Mouse (Mus musculus): ENCODE data around the gene Map3k11.

Map3k11 gene

DNA sequence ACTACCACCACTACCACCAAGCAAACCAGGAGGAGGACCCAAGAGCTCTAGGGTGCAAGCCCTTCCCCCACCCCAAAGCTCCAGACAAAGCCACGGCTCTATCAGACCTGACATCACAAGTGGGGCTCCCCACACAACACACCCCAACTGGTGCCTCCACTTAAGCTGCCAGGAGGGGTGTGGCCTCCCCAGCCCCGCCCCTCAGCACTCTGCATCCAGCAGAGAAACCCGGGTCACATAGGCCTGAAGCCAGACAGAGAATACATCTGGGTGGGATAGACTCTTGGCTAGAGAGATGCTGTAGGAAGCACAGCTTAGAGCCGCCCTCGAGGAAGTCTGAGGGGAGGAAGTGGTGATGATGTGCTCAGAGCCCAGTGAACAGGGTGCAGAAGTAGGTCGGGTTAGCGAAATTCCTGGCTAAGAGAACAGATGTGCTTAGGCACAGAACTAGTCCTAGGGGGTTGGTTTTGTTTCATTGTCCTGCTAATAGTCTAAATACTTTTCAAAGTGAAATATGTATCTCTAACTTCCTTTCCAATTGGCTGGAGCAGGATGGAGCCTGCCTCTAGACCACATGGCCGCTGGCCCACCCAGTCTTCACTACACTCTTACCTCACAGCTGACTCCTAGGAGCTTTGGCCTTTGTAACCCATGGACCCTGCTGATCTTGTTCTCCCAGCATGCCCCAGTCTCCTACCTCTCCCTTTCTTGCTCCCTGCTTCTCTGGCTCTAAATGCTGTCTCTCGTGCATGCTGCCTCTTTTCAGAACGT is 16.4 kb downstream of the Map3k11 start:
- in situ Hi-C loops (cut with MboI, MseI): loop anchor here (5.0 kb wide), 1 partner anchor 37 kb away; the partner anchor contains the start of gene Ltbp3

GRCm38 (mm10) chr19:5710068-5710467 is 21.5 kb downstream of the Map3k11 start:
- in situ Hi-C loops (cut with MboI, MseI): no loop called here

DNA sequence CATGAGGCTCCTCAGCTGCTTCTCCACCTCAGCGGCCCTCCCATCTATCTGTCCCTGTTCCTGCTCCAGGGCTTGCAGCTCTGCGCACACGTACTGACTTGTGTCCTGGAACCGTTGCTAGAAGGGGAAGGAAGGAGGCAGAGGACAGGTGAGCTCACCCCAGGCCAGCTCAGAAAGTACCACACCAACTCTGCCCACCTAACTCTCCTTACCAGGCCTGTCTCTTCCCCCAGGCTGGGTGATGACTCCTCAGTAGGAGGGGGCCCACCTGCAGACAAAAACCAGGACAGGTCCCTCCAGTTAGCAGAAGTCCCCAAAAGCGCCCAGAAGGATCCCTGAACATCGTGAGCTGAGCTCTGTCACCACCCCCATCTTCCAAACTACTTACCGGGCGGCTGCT is 22.0 kb downstream of the Map3k11 start:
- in situ Hi-C loops (cut with MboI, MseI): no loop called here

DNA sequence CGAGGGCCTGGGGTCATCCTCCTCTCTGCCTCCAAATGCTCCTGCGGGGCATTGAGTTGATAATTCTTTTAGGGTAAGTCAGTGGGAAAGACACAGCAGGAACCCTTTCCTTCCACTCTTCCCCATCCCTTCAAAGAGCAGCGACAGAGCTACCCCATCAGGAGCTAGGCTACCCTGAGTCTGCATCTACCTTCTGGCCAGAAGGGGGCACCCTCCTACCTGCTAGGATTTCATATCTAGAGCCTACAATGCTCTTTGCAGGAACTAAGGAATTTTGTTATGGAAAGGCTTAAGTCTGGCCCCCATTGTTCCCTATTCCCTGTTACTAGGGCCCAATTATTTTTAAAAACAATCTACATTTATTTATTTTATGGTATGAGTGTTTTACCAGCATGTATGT is 22.7 kb downstream of the Map3k11 start:
- in situ Hi-C loops (cut with MboI, MseI): no loop called here

GRCm38 (mm10) chr19:5711907-5712460 is 23.4 kb downstream of the Map3k11 start:
- in situ Hi-C loops (cut with MboI, MseI): no loop called here

DNA sequence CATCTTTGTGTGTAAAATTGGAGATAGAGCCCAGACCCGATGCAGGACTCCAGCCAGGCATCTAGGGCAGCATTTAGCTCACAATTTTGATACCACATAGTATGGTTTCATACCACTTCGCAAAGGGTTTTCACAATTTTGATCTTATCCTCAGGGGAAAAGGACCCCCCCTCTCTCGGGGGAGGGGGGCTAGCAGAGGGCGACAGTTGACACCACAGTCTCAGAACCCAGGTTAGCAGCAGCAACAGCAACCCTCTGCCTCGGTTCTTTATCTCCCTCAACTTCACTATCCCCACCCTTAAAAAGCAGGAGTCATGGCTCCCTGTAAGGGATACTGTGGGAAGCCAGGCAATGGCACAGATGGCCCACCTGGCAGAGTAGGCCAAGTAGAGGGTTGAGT is 24.7 kb downstream of the Map3k11 start:
- in situ Hi-C loops (cut with MboI, MseI): no loop called here

- in situ Hi-C loops (cut with MboI, MseI): no loop called here
These were observed 25.2 kb downstream of the Map3k11 start for GRCm38 (mm10) chr19:5713730-5714129.

GRCm38 (mm10) chr19:5715793-5716688 is 27.5 kb downstream of the Map3k11 start:
- in situ Hi-C loops (cut with MboI, MseI): no loop called here

- in situ Hi-C loops (cut with MboI, MseI): no loop called here
These were observed 28.4 kb downstream of the Map3k11 start for GRCm38 (mm10) chr19:5716955-5717354.

GRCm38 (mm10) chr19:5721233-5721632 is 32.7 kb downstream of the Map3k11 start:
- in situ Hi-C loops (cut with MboI, MseI): no loop called here

DNA sequence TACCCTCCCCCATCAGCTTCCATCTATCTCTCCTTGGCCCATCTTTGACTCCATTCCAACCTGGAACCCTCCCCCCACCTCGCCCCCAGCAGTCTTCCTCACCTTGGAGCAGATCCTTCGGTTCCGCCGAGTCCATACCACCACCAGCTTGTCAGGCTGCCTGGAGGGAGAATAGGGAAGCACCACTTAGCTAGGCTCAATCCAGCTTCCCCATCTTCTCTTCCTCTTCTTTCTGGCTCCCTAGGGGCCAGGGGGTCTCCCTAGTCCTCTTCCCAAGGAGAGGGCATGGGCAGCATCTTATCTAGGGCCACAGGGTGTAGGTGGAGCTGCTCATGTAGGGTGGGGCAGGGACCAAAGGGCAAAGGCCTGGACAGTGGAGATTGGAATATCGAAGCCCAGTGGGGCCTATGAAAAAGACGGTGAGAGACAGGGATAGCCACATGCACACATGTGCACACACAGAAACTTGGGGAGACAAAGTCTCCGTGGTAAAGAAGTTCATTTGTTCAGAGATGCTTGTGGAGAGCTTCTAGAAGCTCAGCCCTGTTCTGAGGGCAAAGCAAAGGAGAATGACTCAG is 34.4 kb downstream of the Map3k11 start:
- in situ Hi-C loops (cut with MboI, MseI): no loop called here

- in situ Hi-C loops (cut with MboI, MseI): no loop called here
These were observed 35.5 kb downstream of the Map3k11 start for GRCm38 (mm10) chr19:5723934-5724548.

GRCm38 (mm10) chr19:5724549-5724941 is 36.0 kb downstream of the Map3k11 start:
- in situ Hi-C loops (cut with MboI, MseI): no loop called here

GRCm38 (mm10) chr19:5725029-5725707 is 36.6 kb downstream of the Map3k11 start:
- in situ Hi-C loops (cut with MboI, MseI): no loop called here

DNA sequence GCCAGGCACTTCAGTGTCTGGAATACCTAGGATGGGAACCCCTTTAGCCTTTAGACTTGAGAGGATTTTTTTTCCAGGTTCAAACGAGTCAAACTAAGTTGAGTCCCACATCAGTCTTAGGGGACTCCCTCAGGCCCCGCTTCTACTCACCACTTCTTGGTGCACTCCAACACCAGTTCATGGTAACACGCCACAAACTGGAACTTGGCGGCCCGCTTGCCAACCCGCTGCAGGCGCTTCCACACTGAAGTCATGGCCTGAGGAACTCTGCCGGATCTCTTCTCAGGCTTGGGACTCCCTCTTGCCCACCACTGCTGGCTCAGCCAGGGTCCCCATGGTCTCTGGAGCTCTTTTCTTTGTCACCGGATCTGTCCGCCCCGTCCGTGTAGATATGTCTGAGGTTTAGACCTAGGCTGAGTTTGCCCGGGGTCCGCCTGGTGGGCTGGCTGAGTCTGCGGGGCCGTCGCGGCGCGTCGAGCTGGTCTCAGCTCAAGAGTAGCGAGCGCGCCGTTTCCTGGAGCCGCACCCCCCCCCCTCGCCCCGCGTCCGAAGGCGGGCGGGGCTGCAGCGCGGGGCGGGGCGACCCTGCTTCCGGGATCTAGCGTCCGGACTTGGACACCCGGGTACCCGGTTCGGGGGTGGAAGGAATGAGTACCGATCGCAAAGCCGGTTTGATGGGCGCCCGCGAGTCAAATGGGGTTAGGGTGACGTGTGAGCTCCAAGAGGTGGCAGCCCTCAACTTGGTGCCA is 37.4 kb downstream of the Map3k11 start, which contains the start of gene Ehbp1l1:
TSS of gene Ehbp1l1 (minus strand) at position 551 of the 749 bp plus-strand sequence.
- in situ Hi-C loops (cut with MboI, MseI): no loop called here

GRCm38 (mm10) chr19:5726961-5727578 is 38.5 kb downstream of the Map3k11 start:
- in situ Hi-C loops (cut with MboI, MseI): no loop called here

- in situ Hi-C loops (cut with MboI, MseI): no loop called here
These were observed 39.2 kb downstream of the Map3k11 start for GRCm38 (mm10) chr19:5727701-5728100.

DNA sequence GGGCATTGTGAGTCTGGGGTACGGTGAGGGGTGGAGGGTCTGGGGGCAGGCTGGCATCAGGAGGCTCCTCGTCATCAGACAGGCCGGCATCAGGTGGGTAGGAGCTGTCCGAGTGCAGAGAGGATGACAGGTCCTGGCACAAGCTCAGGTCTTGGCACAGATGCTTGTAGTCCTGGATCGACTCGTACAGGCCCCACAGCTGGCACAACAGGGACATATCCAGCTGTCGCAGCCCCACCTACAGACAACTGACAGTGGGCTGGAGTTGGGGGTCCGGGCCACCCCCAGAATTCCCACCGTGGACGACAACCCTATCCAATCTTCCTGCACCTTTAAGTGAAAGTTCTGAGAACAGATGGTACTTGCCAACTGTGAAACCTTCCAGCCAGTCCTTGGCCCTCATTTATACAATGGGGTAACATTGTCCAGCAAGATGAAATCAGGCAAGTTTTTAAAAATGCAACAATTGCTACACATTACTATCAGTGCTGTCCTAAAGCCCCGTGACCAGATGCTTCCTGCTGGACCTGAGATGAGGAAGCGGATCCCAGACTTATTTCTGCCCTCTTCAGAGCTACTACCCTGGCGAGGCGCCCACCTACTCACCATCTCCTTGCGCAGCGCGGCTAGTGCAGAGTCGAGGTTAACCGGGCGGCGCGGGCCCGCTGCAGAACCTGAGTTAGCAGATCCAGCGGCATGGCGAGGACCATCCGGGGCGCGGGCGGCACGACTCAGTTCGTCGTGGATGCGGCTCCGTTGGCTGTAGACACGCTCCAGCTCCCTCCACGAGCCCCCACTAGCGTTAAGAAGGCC is 40.3 kb downstream of the Map3k11 start:
- in situ Hi-C loops (cut with MboI, MseI): no loop called here

- in situ Hi-C loops (cut with MboI, MseI): no loop called here
These were observed 40.9 kb downstream of the Map3k11 start, which contains the start of gene Fam89b for GRCm38 (mm10) chr19:5729444-5729815. Gene Fam89b (minus strand): TSS chr19:5729653.

All from regulatory T cell (primary cell).